Mouse (Mus musculus): Measurements from ENCODE around the gene Olfr867. TPM values are rescaled to one million over a fixed set of nuclear protein-coding genes. Genes with fewer than 3 reads are reported as not detected.

Olfr867 gene
- polyA plus RNA-seq (2012; rRNA removed): not detected in 2 replicates

DNA sequence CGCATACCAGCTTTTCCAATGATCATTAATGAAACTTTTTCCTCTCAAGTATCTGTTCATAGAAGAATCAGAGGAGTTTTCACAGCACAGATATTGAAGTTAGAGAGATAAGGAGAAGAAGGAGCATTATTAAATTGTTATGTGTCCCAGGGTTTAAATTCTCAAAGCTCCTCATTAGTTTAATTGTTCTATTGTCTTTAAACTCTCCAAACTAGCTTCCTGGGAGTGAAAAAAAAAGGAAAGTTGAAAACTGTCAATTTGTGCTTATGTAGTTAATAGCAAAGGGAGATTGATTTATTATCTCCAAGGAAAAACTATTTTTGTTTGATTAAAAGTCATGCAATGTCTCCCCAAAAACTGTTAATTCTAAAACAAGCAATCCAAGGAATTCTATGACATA lies at the start of gene Olfr867:
TSS of gene Olfr867 (minus strand) at position 101 of the 400 bp plus-strand sequence.

DNA sequence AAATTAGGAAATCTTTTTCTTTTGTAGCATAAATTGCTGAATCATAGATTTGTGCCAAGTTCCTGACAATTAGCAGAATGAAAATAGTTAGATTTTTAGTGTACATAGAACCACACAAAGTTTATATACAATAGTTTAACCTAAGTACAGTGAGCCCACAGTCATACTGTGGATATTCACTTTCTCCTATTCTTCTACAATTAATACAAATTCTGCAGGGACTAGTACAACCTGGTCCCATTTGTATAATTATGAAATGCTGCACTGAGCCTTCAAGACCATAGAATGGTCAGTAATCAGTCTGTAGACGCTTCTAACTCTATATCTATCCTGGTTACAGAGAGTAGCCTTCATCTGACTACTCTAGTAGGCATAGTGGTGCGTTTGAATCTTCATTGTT lies 41.0 kb upstream of the Olfr867 start, which contains the start of gene Olfr868:
TSS of gene Olfr868 (plus strand) at position 301 of the 400 bp plus-strand sequence.

DNA sequence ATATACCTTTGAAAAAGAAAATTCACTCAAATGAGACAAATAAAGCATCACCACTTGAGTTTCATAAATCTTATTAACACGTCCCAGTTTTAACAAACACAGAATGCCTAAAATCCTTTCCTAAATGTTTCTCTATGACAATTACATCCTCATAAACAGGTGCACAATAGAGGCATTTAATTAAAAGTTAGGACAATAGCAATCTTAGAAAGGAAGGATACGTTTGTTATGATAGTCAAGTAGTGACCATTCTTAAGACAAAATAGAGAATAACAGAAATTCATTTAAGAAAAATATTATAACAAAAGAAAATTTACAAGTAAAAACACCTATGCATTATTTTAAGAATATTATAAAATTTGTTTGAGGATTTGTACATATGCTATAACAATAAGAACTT lies 29.4 kb downstream of the Olfr867 start, which contains the start of gene Olfr866:
TSS of gene Olfr866 (minus strand) at position 101 of the 400 bp plus-strand sequence.

Other genes with a start within 250 kb of the Olfr867 start
- not detected in 2 replicates for gene Olfr860, start 207.8 kb downstream of the Olfr867 start, polyA plus RNA-seq (2012; rRNA removed)
- not detected in 2 replicates for gene Olfr862, start 169.6 kb downstream of the Olfr867 start, polyA plus RNA-seq (2012; rRNA removed)
- gene Olfr77, start 140.7 kb downstream of the Olfr867 start, polyA plus RNA-seq (2012; rRNA removed): not detected in 2 replicates
- not detected in 2 replicates for gene Olfr866, start 29.5 kb downstream of the Olfr867 start, polyA plus RNA-seq (2012; rRNA removed)
- not detected in 2 replicates for gene Olfr868, start 41.1 kb upstream of the Olfr867 start, polyA plus RNA-seq (2012; rRNA removed)
- not detected in 2 replicates for gene Olfr869, start 71.4 kb upstream of the Olfr867 start, polyA plus RNA-seq (2012; rRNA removed)
- not detected in 2 replicates for gene Olfr870, start 116.5 kb upstream of the Olfr867 start, polyA plus RNA-seq (2012; rRNA removed)
- not detected in 2 replicates for gene Olfr871, start 154.6 kb upstream of the Olfr867 start, polyA plus RNA-seq (2012; rRNA removed)
- gene Olfr872, start 179.6 kb upstream of the Olfr867 start, polyA plus RNA-seq (2012; rRNA removed): not detected in 2 replicates
- gene Olfr39, start 224.8 kb upstream of the Olfr867 start, polyA plus RNA-seq (2012; rRNA removed): not detected in 2 replicates
- not detected in 2 replicates for gene Olfr873, start 241.0 kb upstream of the Olfr867 start, polyA plus RNA-seq (2012; rRNA removed)

Measured in central nervous system, embryonic 18 days (tissue).